In the genomic region with DNA sequence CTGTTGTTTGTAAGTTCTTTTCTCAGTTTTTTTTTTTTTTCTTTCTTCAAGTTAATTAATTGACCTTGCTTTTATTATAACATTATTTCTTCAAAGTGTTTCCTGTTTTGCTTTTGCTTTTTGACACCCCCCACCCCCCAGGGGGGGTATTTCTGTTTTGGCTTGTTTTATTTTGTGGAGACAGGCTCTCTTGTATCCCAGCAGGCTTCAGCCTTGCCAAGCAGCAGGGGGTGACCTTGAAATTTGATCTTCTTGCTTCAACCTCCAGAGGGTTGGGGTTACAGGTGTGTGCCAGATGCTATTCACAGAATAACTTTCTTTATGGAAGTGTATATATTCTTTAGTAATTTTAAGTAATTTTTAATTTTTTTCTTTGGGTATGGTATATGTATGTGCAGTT, we compare ENCODE assay signal across 16 mouse cellular contexts. TPM values are rescaled to one million over a fixed set of nuclear protein-coding genes. Genes with fewer than 3 reads are reported as not detected.
DNase-seq lines count a peak whose midpoint lies in the region; ATAC-seq lines count a peak whose summit lies in the region.
"Had no signal": no experiment of that assay in that cellular context is flagged by ENCODE, and none has a peak within 500 bp of the region (broad histone marks: within the 10 kb centered on the region; RNA-seq: fewer than 3 reads in every experiment).

No protein-coding gene starts in this region.

- H3K9ac ChIP-seq in embryonic facial prominence, embryonic 14.5 days (ENCODE audit: low read depth, low read length), result no peak overlapping the region
- H3K9ac ChIP-seq: midbrain, embryonic 12.5 days had no signal

- H3K36me3 ChIP-seq in embryonic facial prominence, embryonic 14.5 days (ENCODE audit: control insufficient read depth, insufficient read depth, low read length), result peaks cover 35% of the 10 kb centered on the region

- H3K4me3 ChIP-seq in embryonic facial prominence, embryonic 14.5 days (ENCODE audit: low read depth, low read length), result no peak overlapping the region
- H3K4me3 ChIP-seq: heart, embryonic 10.5 days; midbrain, embryonic 12.5 days had no signal

- no peaks in the 10 kb centered on the region; the same call in 1 of the 2 replicates for H3K4me1 ChIP-seq in embryonic facial prominence, embryonic 14.5 days (ENCODE audit: control insufficient read depth, insufficient read depth, low read length)
- H3K4me1 ChIP-seq: heart, embryonic 10.5 days; midbrain, embryonic 12.5 days had no signal

- DNase-seq in heart, adult 11 months, result peak; percentile 84
- no peak for DNase-seq in heart, adult 8-10 months (ENCODE audit: low spot score)
- DNase-seq in 3T3-L1 (ENCODE audit: low read depth, low spot score) (peak; percentile 11), NIH3T3 (ENCODE audit: low read depth) (peak; percentile 39)
- peak; percentile 44 for DNase-seq in embryonic facial prominence, embryonic 14.5 days (ENCODE audit: low spot score)
- DNase-seq in urinary bladder, postnatal 10 days (ENCODE audit: low spot score), result no peak
- no peak for DNase-seq in testis, postnatal 14 days (ENCODE audit: low spot score)
- DNase-seq: cerebellum, adult 9-10 months; heart, postnatal 36 days; lung, postnatal 14 days; spleen, adult 18-20 months had no signal

- H3K27me3 ChIP-seq in embryonic facial prominence, embryonic 14.5 days (replicated peaks; ENCODE audit: control insufficient read depth, insufficient read depth, low read length), result no peaks in the 10 kb centered on the region
- H3K27me3 ChIP-seq: midbrain, embryonic 12.5 days had no signal

- H3K9me3 ChIP-seq in embryonic facial prominence, embryonic 14.5 days (ENCODE audit: control insufficient read depth, low read length), result no peaks in the 10 kb centered on the region
- H3K9me3 ChIP-seq: heart, embryonic 10.5 days; midbrain, embryonic 12.5 days had no signal

- ATAC-seq in embryonic facial prominence, embryonic 14.5 days (ENCODE audit: low read depth), result 0 out of 2 replicates have a peak, but pooled peaks have one; percentile 47
- ATAC-seq in frontal cortex, adult (ENCODE audit: low TSS enrichment), result no peak

- no peak overlapping the region for H3K27ac ChIP-seq in embryonic facial prominence, embryonic 14.5 days (replicated peaks; ENCODE audit: low read depth, low read length)
- H3K27ac ChIP-seq: heart, embryonic 10.5 days; kidney, postnatal 0 days; midbrain, embryonic 12.5 days had no signal

- no peak overlapping the region for H3K4me2 ChIP-seq in embryonic facial prominence, embryonic 14.5 days (ENCODE audit: low read depth, low read length)
- H3K4me2 ChIP-seq: liver, embryonic 11.5 days; midbrain, embryonic 12.5 days had no signal

RNA-seq across cellular contexts. Expression of gene Mllt10, which starts 56.4 kb away (rescaled TPM):
- total RNA-seq in heart, adult 8-10 months (2022), result 10 to 100 TPM; 25.1 to 41.8 (median 30.5) TPM
- 27.4 and 32.1 TPM in 2 replicates for polyA plus RNA-seq in embryonic facial prominence, embryonic 14.5 days (2014; fragmentation: Nextera tagmentation; extraction: Ambion mirVana)

Comparison
In these comparisons a context has a peak if more than half of its experiments do, and no peak if none do; other contexts are left out.
1. DNase-seq: peak in heart, adult 11 months (single experiment), 3T3-L1 (single experiment), NIH3T3 (single experiment) and embryonic facial prominence, embryonic 14.5 days (single experiment); none in heart, adult 8-10 months (single experiment), urinary bladder, postnatal 10 days (single experiment) and testis, postnatal 14 days (single experiment).